Mouse (Mus musculus) bone marrow macrophage, adult 2 months (primary cell): ENCODE data around the gene Tppp3. TPM values are rescaled to one million over a fixed set of nuclear protein-coding genes. Genes with fewer than 3 reads are reported as not detected.

ENCODE experiments used
- H3K27ac ChIP-seq: 2 replicates; pipeline ENCODE4 v1.5.1; 2012; ENCODE audit warnings: low read depth, low read length; ENCODE audit not compliant: insufficient read depth
- H3K4me1 ChIP-seq: 2 replicates; pipeline ENCODE4 v1.6.1; 2012; ENCODE audit warnings: low read length; ENCODE audit not compliant: control insufficient read depth, insufficient read depth
- H3K4me3 ChIP-seq: 2 replicates; pipeline ENCODE4 v1.5.1; 2012; ENCODE audit warnings: mild to moderate bottlenecking, low read length, moderate library complexity; ENCODE audit not compliant: insufficient read depth
- CTCF ChIP-seq: IDR thresholded peaks from 2 replicates; pipeline ENCODE4 v1.5.1; 2012; ENCODE audit warnings: low read depth, mild to moderate bottlenecking, low read length, moderate library complexity
- POLR2A ChIP-seq: IDR thresholded peaks from 2 replicates; pipeline ENCODE4 v1.6.1; 2012; ENCODE audit warnings: mild to moderate bottlenecking, low read depth, low read length, borderline replicate concordance
- polyA plus RNA-seq: library from polyadenylated mRNA; stranded (reverse); fragments of >200 nt; gene quantifications from 2 replicates; pipeline ENCODE4 v1.2.4, GENCODE M21; 2012; ENCODE audit not compliant: missing spikeins, insufficient read depth, insufficient read length

Tppp3 gene
- polyA plus RNA-seq, 1 experiment, result 1.6 TPM

DNA sequence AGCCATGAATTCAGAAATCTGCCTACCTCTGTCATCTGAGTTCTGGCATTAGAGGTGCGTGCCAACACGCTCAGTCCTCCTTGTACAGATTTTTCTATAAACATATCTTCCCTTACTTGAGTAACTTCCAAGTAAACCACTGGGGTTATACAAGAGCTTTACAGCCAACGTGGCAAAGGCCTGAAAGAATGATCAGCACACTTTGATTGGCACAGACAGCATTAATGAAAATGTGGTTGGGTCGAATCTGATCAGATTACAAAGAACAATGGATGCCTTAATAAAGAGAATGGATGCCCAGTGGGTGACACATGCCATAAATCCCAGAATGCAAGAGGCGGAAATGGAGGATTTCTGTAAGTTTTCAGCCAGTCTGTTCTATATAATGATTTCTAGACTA lies 35.1 kb downstream of the Tppp3 start:
- Histone ChIP-seq H3K4me1 (no peaks in the 10 kb centered on the region), H3K4me3 (no peak overlapping the region), H3K27ac (no peak overlapping the region)
- TF ChIP-seq POLR2A (no peak), CTCF (no peak)

DNA sequence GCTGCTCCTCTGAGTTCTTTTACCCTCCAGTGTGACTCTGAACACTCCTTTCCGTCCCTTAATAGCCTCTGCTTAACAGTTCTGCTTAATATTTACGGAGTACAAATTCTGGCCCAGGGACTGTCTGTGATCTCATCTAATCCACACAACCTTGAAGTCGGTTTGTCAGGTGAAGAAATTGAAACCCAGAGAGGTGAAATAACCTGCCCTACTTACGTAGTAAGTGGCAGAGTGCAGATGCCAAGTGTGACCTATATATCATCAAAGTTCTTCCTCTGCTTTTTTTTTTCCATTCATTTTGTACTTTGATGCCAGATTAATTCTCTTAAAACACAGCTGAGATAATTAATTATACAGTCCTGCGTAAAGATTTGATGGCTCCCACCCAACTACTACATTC lies 37.2 kb downstream of the Tppp3 start:
- Histone ChIP-seq H3K27ac (no peak overlapping the region), H3K4me3 (no peak overlapping the region), H3K4me1 (no peaks in the 10 kb centered on the region)
- TF ChIP-seq CTCF (no peak), POLR2A (no peak)

DNA sequence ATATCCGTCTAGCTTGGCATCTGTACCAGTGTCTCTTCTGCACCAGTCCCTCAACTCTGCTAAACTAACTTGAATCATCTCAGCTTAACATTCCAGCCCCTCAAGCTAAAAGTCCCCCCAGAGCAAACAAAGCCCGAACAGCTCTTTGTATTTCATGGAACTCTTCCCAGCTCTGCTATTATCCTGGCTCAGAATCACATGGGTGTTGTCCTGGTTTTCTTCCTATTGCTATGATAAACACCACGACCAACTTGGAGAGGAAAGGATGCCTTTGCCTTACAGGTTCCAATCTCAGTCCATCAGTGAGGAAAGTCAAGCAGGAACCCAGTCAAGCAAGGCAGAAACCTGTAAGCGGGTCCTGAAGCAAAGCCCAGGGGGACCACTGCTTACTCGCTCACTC lies 37.8 kb downstream of the Tppp3 start:
- H3K27ac ChIP-seq, result no peak overlapping the region
- TF ChIP-seq CTCF, result no peak
- TF ChIP-seq POLR2A, result no peak
- no peak overlapping the region for H3K4me3 ChIP-seq
- no peaks in the 10 kb centered on the region for H3K4me1 ChIP-seq

DNA sequence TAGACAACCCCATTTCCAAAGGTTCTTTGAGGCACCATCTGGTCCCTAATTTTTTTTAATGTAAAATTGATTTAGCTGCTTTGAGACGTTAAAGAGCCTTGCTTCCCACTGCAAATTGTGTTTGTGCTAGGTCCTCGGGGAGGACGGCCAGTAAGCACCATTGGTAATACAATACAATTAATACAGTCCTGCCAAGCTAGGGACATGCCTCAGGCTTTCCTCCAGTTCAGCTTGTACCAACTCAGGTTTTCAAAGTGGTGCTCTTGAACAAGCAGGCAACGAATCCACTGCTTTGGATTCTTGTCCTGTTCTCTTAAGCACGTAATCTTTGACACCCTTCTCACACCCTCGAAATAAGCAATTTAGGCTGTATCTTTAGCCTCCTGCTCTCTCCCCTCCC lies 38.3 kb downstream of the Tppp3 start:
- no peak overlapping the region for H3K4me3 ChIP-seq
- no peak overlapping the region for H3K27ac ChIP-seq
- TF ChIP-seq POLR2A, result no peak
- no peak for TF ChIP-seq CTCF

DNA sequence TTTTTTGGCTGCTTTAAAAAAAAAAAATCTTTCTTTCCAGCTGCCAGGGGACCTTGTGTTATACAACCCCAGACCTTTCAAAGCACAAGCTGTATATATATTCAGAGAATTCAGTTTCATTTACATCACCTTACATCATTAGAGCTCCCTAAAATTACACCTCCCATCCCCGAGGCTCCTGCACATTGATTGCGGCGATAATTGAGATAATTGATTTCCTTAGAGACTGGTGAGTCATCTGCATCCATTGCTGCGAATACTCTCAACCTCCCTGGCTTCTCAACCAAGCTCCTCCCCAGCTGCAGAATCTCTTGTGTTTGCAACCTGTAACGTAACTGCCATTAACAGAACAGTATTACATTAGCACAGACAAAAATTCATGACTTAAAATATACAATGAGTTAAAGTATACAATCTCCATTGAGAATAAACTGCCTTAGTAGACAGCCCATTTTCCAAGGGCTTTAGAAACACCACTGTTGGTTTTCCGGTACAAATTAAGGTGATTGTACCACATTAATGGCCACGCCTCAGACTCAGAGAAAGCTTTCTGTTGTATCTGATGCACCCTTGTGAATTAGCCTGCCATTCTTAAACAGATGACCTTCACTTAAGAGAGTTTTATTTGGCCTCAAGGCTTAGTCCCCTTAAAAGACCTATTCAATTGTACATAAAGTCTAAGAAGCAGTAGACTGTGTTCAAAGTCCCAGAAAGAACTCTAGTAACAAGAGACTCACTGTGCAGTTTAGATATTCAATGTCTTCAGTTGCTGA lies 39.4 kb downstream of the Tppp3 start:
- no peak overlapping the region for H3K27ac ChIP-seq
- no peaks in the 10 kb centered on the region for H3K4me1 ChIP-seq
- no peak overlapping the region for H3K4me3 ChIP-seq
- TF ChIP-seq CTCF (no peak), POLR2A (no peak)

More for the DNA sequence above, 38.3 kb downstream of the Tppp3 start:
- no peaks in the 10 kb centered on the region for H3K4me1 ChIP-seq

DNA sequence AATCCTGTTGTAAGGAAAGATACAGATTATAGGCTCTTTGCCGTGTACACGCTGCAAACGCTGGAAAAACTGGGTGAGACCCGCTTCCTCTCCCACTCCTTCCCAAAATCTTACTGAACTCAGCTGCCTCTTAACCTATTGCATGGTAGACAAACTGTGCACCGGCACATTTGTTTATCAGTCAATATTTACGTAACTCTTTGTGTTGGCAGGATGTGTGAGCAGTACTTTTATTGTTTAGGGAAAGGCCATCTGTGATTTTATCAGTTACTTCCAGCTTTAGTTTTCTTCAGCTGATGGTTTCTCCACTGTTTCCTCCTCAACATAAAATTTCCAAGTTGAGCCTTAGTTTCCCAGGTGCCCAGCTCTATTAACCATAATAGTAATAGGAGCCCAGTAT lies 44.4 kb downstream of the Tppp3 start:
- Histone ChIP-seq H3K4me1 (no peaks in the 10 kb centered on the region), H3K27ac (no peak overlapping the region), H3K4me3 (no peak overlapping the region)
- TF ChIP-seq POLR2A, result no peak
- TF ChIP-seq CTCF, result no peak

DNA sequence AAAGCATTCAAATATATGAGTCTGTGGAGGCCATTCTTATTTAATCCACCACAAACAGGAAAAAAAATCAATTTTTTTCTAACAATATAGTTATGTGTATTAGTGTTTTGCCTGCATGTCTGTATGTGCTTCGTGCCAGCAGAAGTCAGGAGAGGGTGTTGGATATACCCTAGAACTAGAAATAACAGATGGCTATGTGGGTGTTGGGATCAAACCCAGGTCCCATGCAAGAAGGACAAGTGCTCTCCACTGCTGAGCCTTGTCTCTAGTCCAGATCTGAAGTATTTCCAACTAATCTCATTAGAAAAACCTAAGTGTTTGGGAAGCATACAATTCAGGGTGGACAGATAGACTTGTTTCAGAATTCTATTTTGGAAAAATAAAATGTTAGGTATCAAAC lies 49.3 kb downstream of the Tppp3 start:
- TF ChIP-seq CTCF, result no peak
- no peak for TF ChIP-seq POLR2A
- H3K27ac ChIP-seq, result no peak overlapping the region
- H3K4me1 ChIP-seq, result no peaks in the 10 kb centered on the region
- H3K4me3 ChIP-seq, result no peak overlapping the region

DNA sequence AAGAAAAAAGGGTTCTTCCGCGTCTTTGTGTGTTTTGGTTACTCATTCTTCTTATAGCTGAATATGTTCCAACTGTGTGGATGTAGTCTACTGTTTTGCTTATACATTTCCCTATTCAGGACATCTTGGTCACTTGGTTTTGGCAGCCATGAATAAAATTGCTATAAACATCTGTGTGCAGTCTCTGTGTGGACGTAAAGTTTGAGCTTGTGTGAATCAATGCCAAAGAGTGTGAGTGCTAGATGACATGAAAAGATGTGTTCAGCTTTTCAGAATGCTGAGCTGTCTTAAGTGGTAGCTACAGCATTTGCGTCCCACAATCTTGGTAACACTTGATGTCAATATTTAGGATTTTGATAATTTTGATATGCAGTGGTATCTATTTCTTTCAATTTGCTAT lies 51.5 kb downstream of the Tppp3 start:
- no peak overlapping the region for H3K27ac ChIP-seq

DNA sequence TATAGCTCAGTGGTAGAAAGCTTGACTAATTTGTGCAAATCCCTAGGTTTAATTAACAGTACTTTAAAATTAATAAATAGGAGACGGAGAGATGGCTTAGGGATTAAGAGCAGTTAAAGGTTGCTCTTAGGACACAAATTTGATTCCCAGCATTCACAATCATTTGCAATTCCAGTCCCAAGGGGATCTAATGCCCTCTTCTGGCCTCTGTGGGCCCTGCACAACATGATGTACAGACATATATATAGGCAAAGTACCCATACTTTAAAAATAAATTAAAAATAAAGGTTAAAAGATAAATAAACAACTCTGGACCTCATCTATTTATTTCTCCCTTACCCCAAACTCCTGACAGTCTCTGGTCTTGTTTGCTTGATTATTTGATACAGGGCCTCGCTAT lies 52.3 kb downstream of the Tppp3 start:
- TF ChIP-seq CTCF (no peak), POLR2A (no peak)
- Histone ChIP-seq H3K4me1 (no peaks in the 10 kb centered on the region), H3K27ac (no peak overlapping the region), H3K4me3 (no peak overlapping the region)

More for the DNA sequence above, 51.5 kb downstream of the Tppp3 start:
- TF ChIP-seq POLR2A (no peak), CTCF (no peak)
- Histone ChIP-seq H3K4me3 (no peak overlapping the region), H3K4me1 (no peaks in the 10 kb centered on the region)

Other genes starting within 250 kb of the Tppp3 start
- 24.5 and 27.8 TPM in 2 replicates for gene D230025D16Rik, start 246.4 kb downstream of the Tppp3 start, polyA plus RNA-seq
- gene B3gnt9, start 216.4 kb downstream of the Tppp3 start, polyA plus RNA-seq, result 1.1 and 1.6 TPM in 2 replicates
- gene Tradd, start 206.9 kb downstream of the Tppp3 start, polyA plus RNA-seq, result 23.6 and 26.2 TPM in 2 replicates
- 6.5 and 6.8 TPM in 2 replicates for gene Fbxl8, start 206.9 kb downstream of the Tppp3 start, polyA plus RNA-seq
- 4.7 and 5.0 TPM in 2 replicates for gene Hsf4, start 201.7 kb downstream of the Tppp3 start, polyA plus RNA-seq
- gene Nol3, start 195.4 kb downstream of the Tppp3 start, polyA plus RNA-seq, result 0.23 TPM in 1 of 2 replicates, not detected in the other
- 0.67 and 1.3 TPM in 2 replicates for gene 4931428F04Rik, start 181.7 kb downstream of the Tppp3 start, polyA plus RNA-seq
- gene Exoc3l, start 175.4 kb downstream of the Tppp3 start, polyA plus RNA-seq, result 0.95 and 1.1 TPM in 2 replicates
- 40.6 and 47.6 TPM in 2 replicates for gene E2f4, start 173.9 kb downstream of the Tppp3 start, polyA plus RNA-seq
- 1.5 and 2.6 TPM in 2 replicates for gene Elmo3, start 165.9 kb downstream of the Tppp3 start, polyA plus RNA-seq
- 3.1 and 3.2 TPM in 2 replicates for gene Lrrc29, start 145.2 kb downstream of the Tppp3 start, polyA plus RNA-seq
- gene Tmem208, start 145.2 kb downstream of the Tppp3 start, polyA plus RNA-seq, result 51.2 and 56.6 TPM in 2 replicates
- 16.5 and 18.0 TPM in 2 replicates for gene Fhod1, start 123.6 kb downstream of the Tppp3 start, polyA plus RNA-seq
- 4.9 and 5.0 TPM in 2 replicates for gene Slc9a5, start 122.7 kb downstream of the Tppp3 start, polyA plus RNA-seq
- 0.24 TPM in 1 of 2 replicates, not detected in the other for gene Plekhg4, start 98.3 kb downstream of the Tppp3 start, polyA plus RNA-seq
- not detected in 2 replicates for gene Kctd19, start 58.0 kb downstream of the Tppp3 start, polyA plus RNA-seq
- not detected in 2 replicates for gene Lrrc36, start 58.0 kb downstream of the Tppp3 start, polyA plus RNA-seq
- gene Zdhhc1, start 25.4 kb upstream of the Tppp3 start, polyA plus RNA-seq, result 16.0 and 16.3 TPM in 2 replicates
- not detected in 2 replicates for gene Hsd11b2, start 47.2 kb upstream of the Tppp3 start, polyA plus RNA-seq
- 177 and 186 TPM in 2 replicates for gene Atp6v0d1, start 94.5 kb upstream of the Tppp3 start, polyA plus RNA-seq
- gene Ripor1, start 133.7 kb upstream of the Tppp3 start, polyA plus RNA-seq, result 15.5 and 17.9 TPM in 2 replicates
- gene Ctcf, start 165.0 kb upstream of the Tppp3 start, polyA plus RNA-seq, result 60.3 and 61.3 TPM in 2 replicates
- not detected in 2 replicates for gene Agrp, start 165.9 kb upstream of the Tppp3 start, polyA plus RNA-seq
- 0.32 TPM in 1 of 2 replicates, not detected in the other for gene Carmil2, start 214.7 kb upstream of the Tppp3 start, polyA plus RNA-seq
- gene Acd, start 229.6 kb upstream of the Tppp3 start, polyA plus RNA-seq, result 37.9 and 41.6 TPM in 2 replicates
- gene Pard6a, start 229.6 kb upstream of the Tppp3 start, polyA plus RNA-seq, result 9.4 and 11.2 TPM in 2 replicates
- gene 4933405L10Rik, start 236.1 kb upstream of the Tppp3 start, polyA plus RNA-seq, result not detected in 2 replicates
- 5.3 and 9.1 TPM in 2 replicates for gene Enkd1, start 236.7 kb upstream of the Tppp3 start, polyA plus RNA-seq